Mouse (Mus musculus) telencephalon, adult 2 months (tissue): ENCODE data around the gene BC028528.
"Not testable (repeated sequence)": the region's sequence is repeated elsewhere in the genome, so short reads cannot be mapped to it uniquely, and the experiment has no call there.

Experiments
- DNase-seq: peaks from one replicate; pipeline ENCODE4 v3.0.0-alpha.2; 2011; ENCODE audit warnings: low read depth, low spot score

The BC028528 gene

GRCm38 (mm10) chr3:95879063-95879462, 12.7 kb downstream of the BC028528 start:
- DNase-seq = no peak

GRCm38 (mm10) chr3:95872048-95872447, 19.8 kb downstream of the BC028528 start:
- DNase-seq = no peak

- peak; percentile 91 for DNase-seq
These were observed 20.4 kb downstream of the BC028528 start, which contains the start of gene Mrps21 for GRCm38 (mm10) chr3:95871392-95871867. Gene Mrps21, minus strand, starts transcription at chr3:95871519.

GRCm38 (mm10) chr3:95870976-95871375, 20.8 kb downstream of the BC028528 start:
- DNase-seq = no peak

- DNase-seq = no peak
These were observed 24.4 kb downstream of the BC028528 start for GRCm38 (mm10) chr3:95867408-95867807.

- no peak for DNase-seq
These were observed 25.7 kb downstream of the BC028528 start for GRCm38 (mm10) chr3:95866071-95866470.

GRCm38 (mm10) chr3:95865571-95865970, 26.2 kb downstream of the BC028528 start:
- DNase-seq = no peak

- DNase-seq = peak; percentile 94
These were observed 26.8 kb downstream of the BC028528 start for GRCm38 (mm10) chr3:95865050-95865449.

GRCm38 (mm10) chr3:95863578-95863977, 28.2 kb downstream of the BC028528 start:
- DNase-seq = no peak

GRCm38 (mm10) chr3:95861796-95862195, 30.0 kb downstream of the BC028528 start:
- no peak for DNase-seq

- no peak for DNase-seq
These were observed 30.6 kb downstream of the BC028528 start for GRCm38 (mm10) chr3:95861216-95861615.

GRCm38 (mm10) chr3:95860323-95860722, 31.5 kb downstream of the BC028528 start:
- DNase-seq = no peak

GRCm38 (mm10) chr3:95858278-95858677, 33.5 kb downstream of the BC028528 start:
- DNase-seq = not testable (repeated sequence)

- DNase-seq = not testable (repeated sequence)
These were observed 34.8 kb downstream of the BC028528 start for GRCm38 (mm10) chr3:95857050-95857449.

GRCm38 (mm10) chr3:95856115-95856514, 35.7 kb downstream of the BC028528 start:
- no peak for DNase-seq

- DNase-seq = peak; percentile 88
These were observed 36.2 kb downstream of the BC028528 start, which contains the start of gene Prpf3 for GRCm38 (mm10) chr3:95855502-95856089. Gene Prpf3, minus strand, starts transcription at chr3:95855885.

- DNase-seq = no peak
These were observed 40.5 kb downstream of the BC028528 start for GRCm38 (mm10) chr3:95851317-95851716.

GRCm38 (mm10) chr3:95850611-95851010, 41.2 kb downstream of the BC028528 start:
- DNase-seq = no peak

- no peak for DNase-seq
These were observed 49.1 kb downstream of the BC028528 start for GRCm38 (mm10) chr3:95842503-95843214.

- no peak for DNase-seq
These were observed 52.6 kb downstream of the BC028528 start for GRCm38 (mm10) chr3:95839250-95839649.
